Mouse (Mus musculus) testis, adult 2 months (tissue): ENCODE results near the gene Pcgf1. TPM values are rescaled to one million over a fixed set of nuclear protein-coding genes. Genes with fewer than 3 reads are reported as not detected.
A peak's percentile ranks its signal among the peaks of the same experiment; 100 is the strongest.

Source experiments
- H3K27ac ChIP-seq: fragments of 200-500 bp; 2 replicates; pipeline ENCODE4 v1.5.1; 2012; ENCODE audit warnings: low read depth, low read length; ENCODE audit not compliant: control insufficient read depth, insufficient read depth
- H3K27me3 ChIP-seq: fragments of 200-500 bp; 2 replicates; pipeline ENCODE4 v1.6.1; 2012; ENCODE audit warnings: mild to moderate bottlenecking, low read length, moderate library complexity; ENCODE audit not compliant: control insufficient read depth, insufficient read depth
- H3K36me3 ChIP-seq: fragments of 200-500 bp; 2 replicates; pipeline ENCODE4 v1.6.1; 2012; ENCODE audit warnings: mild to moderate bottlenecking, low read length; ENCODE audit not compliant: control insufficient read depth, insufficient read depth
- H3K4me1 ChIP-seq: fragments of 200-500 bp; 2 replicates; pipeline ENCODE4 v1.6.1; 2012; ENCODE audit warnings: low read length; ENCODE audit not compliant: control insufficient read depth, insufficient read depth
- H3K4me3 ChIP-seq: fragments of 200-500 bp; 2 replicates; pipeline ENCODE4 v1.5.1; 2012; ENCODE audit warnings: low read depth, mild to moderate bottlenecking, low read length, moderate library complexity, mixed read lengths; ENCODE audit not compliant: control insufficient read depth
- CTCF ChIP-seq: fragments of 200-500 bp; IDR thresholded peaks from 2 replicates; pipeline ENCODE4 v1.5.1; 2012; ENCODE audit warnings: low read depth, mild to moderate bottlenecking, inconsistent platforms, low read length, moderate library complexity; ENCODE audit not compliant: control insufficient read depth, insufficient read depth, insufficient replicate concordance
- POLR2A ChIP-seq: fragments of 200-500 bp; IDR thresholded peaks from 2 replicates; pipeline ENCODE4 v1.6.1; 2012; ENCODE audit warnings: low read depth, mild to moderate bottlenecking, inconsistent platforms, low read length, moderate library complexity; ENCODE audit not compliant: control insufficient read depth
- polyA plus RNA-seq: library from polyadenylated mRNA; depleted of rRNA; stranded (reverse); fragments of >200 nt; gene quantifications from 2 replicates; pipeline ENCODE4 v1.2.3, GENCODE M21; 2012

Pcgf1 gene
- polyA plus RNA-seq, 1 experiment: 41.6 TPM

DNA sequence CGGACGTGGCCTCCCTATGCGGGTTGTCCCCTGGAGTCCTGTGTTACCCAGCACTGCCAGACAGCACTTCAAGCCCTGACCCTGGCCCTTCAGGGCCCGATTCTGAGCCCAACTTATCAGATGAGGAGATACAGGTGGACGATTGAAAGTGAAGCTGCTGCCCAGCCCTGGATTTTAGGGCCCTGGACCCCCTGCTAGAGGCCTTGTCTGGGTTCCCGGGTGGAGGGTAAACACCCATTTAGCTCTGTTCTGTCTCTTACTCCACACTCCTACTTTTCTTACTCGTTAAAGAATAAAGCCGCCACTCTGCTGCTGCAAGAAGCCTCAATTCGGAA is 10.2 kb downstream of the Pcgf1 start:
- H3K36me3 ChIP-seq: no peaks in the 10 kb centered on the region
- no peak overlapping the region; the same call in 1 of the 2 replicates for H3K4me3 ChIP-seq
- no peaks in the 10 kb centered on the region; the same call in 1 of the 2 replicates for H3K27me3 ChIP-seq
- peaks cover 12% of the 10 kb centered on the region for H3K4me1 ChIP-seq
- H3K27ac ChIP-seq: no peak overlapping the region
- no peak for TF ChIP-seq POLR2A
- no peak for TF ChIP-seq CTCF

DNA sequence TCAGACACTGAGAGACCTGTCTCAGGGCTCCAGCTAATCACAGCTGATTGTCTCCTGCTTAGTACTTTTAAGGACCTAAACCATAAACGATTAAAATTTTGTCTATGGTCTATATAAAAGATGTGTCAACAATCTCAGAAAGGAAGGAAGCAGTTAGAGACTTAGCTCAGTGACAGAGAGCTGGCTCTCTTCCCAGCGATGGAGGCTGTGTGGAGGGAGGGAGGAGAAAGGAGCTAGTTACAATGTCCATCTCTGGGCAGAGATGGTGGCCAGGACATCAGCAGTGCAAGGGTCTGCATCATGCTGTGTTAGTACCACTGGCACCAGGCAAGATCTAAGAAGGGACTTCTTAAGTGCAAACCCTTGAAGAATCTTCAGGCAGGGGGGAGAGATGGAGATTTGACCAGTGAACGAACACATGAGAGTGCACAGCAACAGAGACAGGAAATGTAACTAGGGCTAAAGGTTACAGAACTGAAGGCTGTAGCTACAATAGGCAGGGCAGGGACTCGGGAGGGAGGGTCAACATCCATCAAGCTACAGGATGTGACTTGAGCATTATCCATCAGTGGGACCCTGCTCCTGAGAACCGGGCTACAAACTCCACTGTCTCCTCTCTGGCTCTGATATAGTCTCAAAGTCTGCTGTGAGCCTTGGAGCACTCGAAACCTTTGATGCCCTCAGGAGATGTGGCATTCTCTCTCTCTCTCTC is 14.9 kb downstream of the Pcgf1 start:
- Histone ChIP-seq H3K36me3 (no peaks in the 10 kb centered on the region), H3K4me1 (peaks cover 4% of the 10 kb centered on the region), H3K4me3 (no peak overlapping the region), H3K27ac (no peak overlapping the region), H3K27me3 (no peaks in the 10 kb centered on the region; the same call in 1 of the 2 replicates)
- TF ChIP-seq CTCF (no peak), POLR2A (no peak)

DNA sequence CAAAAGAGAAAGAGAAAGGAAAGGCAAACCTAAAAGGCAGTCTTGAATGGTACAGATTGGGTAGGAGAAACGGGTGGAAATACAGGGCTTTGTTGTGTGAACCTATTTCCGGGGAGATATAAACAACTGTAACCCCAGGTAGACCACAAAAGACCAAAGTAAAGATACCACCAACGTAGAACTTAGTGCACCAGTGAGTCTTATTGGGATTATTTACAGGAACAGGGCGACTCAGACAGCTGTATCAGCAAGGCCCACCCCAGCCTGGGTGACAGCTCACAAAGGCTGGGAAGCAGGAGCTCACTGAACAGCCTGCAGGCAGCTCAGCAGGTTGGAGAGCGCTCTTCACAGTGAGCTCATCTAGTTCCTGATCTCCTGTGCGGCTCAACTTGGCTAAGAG is 18.3 kb downstream of the Pcgf1 start:
- TF ChIP-seq CTCF (no peak), POLR2A (no peak)
- no peaks in the 10 kb centered on the region for H3K27me3 ChIP-seq
- H3K36me3 ChIP-seq: no peaks in the 10 kb centered on the region
- no peak overlapping the region for H3K27ac ChIP-seq
- no peak overlapping the region for H3K4me3 ChIP-seq
- peaks cover 4% of the 10 kb centered on the region for H3K4me1 ChIP-seq

DNA sequence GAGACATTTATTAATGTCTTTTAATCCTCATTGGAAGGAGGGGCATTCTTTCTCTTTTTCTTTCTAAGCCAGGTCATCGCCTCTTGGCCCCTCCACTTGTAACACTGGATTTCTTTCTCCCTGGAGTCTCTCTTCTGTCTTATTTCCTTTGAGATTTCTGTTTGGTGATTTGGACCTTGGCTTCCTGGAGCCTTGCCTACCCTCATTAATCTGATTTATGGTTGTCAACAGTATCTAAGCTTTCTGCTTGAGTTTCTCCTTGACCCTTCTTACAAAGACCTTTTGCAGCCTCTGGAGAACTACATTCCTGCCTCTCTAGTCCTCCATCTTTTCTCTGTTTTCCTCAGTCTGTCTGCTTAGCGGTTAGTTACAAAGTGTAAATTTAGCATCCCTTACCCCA is 20.7 kb downstream of the Pcgf1 start:
- Histone ChIP-seq H3K27me3 (no peaks in the 10 kb centered on the region), H3K4me1 (peaks cover 18% of the 10 kb centered on the region), H3K36me3 (no peaks in the 10 kb centered on the region), H3K27ac (0 out of 2 replicates have a peak overlapping the region, but pooled peaks have one; percentile 0), H3K4me3 (no peak overlapping the region)
- no peak for TF ChIP-seq POLR2A
- TF ChIP-seq CTCF: no peak

DNA sequence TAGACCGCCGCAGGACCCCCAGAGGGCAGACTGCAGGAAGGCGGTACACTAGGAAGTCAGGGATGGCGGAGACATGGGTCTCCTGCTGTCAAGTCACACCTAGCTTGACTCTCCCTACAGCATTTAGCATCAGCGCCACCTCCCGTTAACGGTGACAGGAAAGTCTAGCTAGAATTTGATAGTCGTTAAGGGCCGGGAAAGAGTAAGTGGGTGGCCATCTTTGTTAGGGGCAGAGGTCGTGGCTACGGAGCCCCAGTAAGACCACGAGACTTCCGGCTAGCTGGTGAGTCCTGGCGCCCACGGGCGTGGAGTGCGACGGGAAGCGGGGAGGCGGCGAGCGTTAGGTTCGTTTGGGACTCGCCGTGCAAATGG is 23.6 kb downstream of the Pcgf1 start, which contains the start of the genes Ccdc142 and Gm42688:
TSS of gene Ccdc142 (plus strand) at position 286 of the 372 bp plus-strand sequence.
TSS of gene Gm42688 (plus strand) at position 302 of the 372 bp plus-strand sequence.
- Histone ChIP-seq H3K36me3 (no peaks in the 10 kb centered on the region), H3K27me3 (no peaks in the 10 kb centered on the region), H3K4me3 (peak within 1 kb of the TSS; percentile 99), H3K27ac (peak within 1 kb of the TSS; percentile 97), H3K4me1 (peaks cover 19% of the 10 kb centered on the region)
- TF ChIP-seq CTCF: peak; percentile 30; the same call in 1 of the 2 replicates
- peak; percentile 93 for TF ChIP-seq POLR2A

DNA sequence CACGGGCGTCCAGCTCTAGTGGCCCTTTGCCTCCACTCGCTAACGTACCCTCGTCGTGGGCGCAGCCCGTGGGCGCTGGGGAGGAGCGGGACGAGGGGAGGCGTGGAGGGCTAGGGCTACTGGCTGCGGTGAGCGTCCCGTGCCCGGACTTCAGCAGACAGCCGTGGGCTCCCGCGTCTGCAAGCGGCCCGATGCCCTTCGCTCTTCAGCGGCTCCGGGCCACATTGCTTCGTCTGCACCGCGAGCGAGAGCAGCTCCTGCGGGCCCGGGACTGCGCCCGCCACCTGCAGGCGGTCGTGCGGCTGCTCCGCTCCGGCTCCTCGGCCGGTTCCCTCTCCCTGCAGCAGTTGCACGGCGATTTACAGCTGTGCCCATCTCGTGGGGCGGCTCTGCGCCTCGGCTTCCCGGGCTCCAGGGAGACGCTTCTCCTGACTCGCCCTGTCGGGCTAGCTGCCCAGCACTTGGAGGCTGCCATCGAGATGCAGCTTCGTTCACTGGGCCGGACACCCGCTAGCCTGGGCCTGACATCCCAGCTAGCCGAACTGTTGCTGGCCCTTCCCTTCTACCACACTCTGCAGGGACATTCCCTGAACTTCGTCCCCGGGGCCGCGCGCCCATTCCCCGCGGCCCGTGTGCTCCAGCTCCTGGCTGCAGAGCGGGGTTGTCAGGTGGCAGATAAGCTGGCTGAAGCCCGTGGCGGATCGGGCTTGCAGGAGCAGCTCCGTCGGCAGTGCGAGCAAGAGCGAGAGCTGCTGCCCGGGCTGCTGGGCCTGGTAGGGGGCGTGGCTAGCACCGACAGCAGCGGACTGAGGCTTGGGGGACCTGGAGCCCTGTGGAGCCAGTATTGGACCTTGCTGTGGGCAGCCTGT is 24.3 kb downstream of the Pcgf1 start:
- Histone ChIP-seq H3K27me3 (no peaks in the 10 kb centered on the region), H3K27ac (peak overlapping the region; percentile 97), H3K36me3 (no peaks in the 10 kb centered on the region), H3K4me3 (peak overlapping the region; percentile 99), H3K4me1 (peaks cover 19% of the 10 kb centered on the region)
- TF ChIP-seq POLR2A (no peak; the same call in none of the 2 replicates), CTCF (no peak; the same call in 1 of the 2 replicates)

DNA sequence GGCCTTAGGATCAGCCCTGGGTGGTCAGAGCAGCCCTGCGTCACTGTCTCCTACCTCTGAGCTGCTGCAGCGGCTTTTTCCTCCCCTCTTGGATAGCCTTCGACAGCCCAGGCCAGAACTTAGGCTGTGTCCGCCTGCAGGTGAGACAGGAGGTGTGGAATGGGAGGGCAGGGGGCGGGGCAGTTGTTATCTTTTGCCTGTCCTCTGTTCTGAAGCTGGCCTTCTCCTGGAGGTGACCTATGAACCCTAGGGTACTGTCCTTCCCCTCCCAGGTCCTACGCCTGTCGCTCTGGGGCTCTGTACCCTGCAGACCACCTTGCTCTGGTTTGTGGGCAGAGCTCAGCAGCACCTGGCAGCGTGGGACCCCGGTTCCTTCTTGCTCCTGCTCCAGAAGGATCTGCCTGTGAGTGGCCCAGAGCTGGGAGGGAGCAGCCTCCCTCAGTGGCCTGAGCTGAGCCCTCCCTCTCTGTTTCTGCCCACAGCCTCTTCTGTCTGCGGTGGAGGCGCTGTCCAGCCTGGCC is 25.5 kb downstream of the Pcgf1 start:
- H3K27me3 ChIP-seq: no peaks in the 10 kb centered on the region
- H3K36me3 ChIP-seq: no peaks in the 10 kb centered on the region
- no peak overlapping the region for H3K27ac ChIP-seq
- peaks cover 24% of the 10 kb centered on the region for H3K4me1 ChIP-seq
- H3K4me3 ChIP-seq: peak overlapping the region; percentile 99
- no peak for TF ChIP-seq CTCF
- no peak for TF ChIP-seq POLR2A
